Mouse (Mus musculus) thymus, postnatal 4 days (tissue): ENCODE measurements at regions not wholly inside any gene's neighbourhood (a gene's known extent, or its start where the extent isn't known, plus 50 kb on each side); places are given as distances from the start of the nearest gene placed in this dataset.

Source experiments
- DNase-seq: peaks from one replicate; pipeline ENCODE4 v3.0.0; 2021

DNA sequence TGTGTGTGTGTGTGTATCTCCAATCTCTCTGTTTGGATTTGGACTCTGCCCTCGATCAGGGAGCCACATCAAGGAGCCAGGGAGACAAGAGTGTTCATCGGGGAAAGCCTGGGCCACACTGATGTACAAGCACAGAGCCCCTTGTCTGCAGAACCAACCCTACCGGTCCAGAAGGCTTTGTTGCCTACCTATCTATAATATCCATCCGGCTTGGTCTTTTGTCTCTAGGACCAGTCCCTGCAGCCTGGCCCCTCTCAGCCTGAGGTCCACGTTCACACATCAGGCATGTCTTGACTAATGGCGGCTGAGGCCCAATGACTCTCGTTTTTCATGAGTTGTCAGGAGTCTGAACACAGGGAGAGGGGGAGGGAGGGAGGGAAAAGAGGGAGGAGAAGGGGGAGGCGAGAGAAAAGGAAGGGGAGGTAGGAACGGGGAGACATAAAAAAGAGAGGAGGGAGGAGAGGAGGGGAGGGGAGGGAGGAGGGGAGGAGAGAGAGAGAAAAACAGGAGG lies 64.7 kb downstream of the Cmpk2 start:
- no peak for DNase-seq

GRCm38 (mm10) chr12:26532823-26533640 lies 64.0 kb downstream of the Cmpk2 start:
- DNase-seq, result peak; percentile 80

- DNase-seq, result no peak
Observed at GRCm38 (mm10) chr12:26532076-26532475, 63.1 kb downstream of the Cmpk2 start.
